Mouse (Mus musculus) layer of hippocampus, postnatal 36 days (tissue): Measurements from ENCODE around the gene Adam19. TPM values are rescaled to one million over a fixed set of nuclear protein-coding genes. Genes with fewer than 3 reads are reported as not detected.
"Not testable (repeated sequence)": the region's sequence is repeated elsewhere in the genome, so short reads cannot be mapped to it uniquely, and the experiment has no call there.

Experiments
- DNase-seq, 2 experiments: peaks; one replicate each; pipeline ENCODE4 v3.0.0; 2022
- total RNA-seq, 2 experiments: library from RNA; stranded (reverse); gene quantifications; 2 replicates each; pipeline ENCODE4 v1.2.3; 2021

Gene Adam19
- total RNA-seq, 2 experiments from 2014 or later, result 13.8 to 14.6 TPM

DNA sequence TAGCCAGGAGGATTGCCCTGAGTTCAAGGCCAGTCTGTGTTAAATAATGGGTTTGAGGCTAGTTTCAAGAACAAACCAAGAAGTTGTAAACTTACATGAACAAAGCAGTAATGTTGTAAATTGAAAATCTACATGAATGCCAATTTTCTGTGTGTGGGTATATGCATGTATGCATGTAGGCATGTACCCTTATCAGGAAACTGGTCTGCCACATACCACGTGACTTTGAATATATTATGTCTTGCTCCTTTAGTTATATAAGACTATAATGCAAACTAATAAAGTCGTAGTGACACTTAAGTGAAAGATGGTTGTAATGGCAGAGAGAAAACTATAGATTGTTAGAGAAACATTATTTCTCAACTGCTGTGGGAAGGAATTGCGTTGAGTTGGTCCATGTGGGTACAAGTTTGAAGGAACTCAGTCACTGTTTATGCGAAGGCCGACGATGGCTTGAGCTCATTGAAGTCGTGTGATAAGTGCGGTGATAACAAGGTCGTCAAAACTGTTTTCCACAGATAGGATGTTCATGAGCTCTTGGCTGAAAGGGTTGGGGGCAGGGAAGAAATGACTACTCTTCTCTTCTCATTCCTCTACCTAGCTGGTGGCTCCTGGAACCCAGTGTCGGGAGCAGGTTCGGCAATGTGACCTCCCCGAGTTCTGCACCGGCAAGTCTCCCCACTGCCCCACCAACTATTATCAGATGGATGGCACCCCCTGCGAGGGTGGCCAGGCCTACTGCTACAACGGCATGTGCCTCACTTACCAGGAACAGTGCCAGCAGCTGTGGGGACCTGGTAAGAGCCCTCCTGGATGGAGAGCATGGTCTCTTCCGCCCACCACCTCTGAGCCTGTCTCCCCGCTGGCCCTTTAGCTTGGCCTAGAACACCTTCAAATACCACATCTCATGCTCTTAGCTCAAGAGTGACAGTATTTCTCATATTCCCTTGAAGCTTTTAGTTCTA, 75.5 kb downstream of the Adam19 start:
- DNase-seq, result no peak

DNA sequence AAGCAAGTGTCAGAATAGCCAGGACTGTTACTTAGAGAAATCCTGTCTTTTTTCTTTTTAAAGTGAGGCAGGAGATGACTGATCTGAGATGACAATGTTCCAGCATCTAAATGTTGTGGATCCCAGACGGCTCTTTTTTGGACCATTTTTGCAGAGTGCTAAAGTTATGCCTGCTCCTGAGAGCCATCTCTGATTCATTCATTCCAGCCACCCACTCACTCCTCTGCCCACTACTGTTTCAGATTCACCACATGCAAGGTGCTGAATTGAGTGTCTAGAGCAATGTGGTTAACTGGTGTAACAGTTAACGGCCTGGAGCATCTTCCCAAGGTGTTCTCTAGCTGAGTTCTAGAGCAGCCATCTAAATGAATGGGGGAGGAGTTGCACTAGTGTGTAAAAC, 79.1 kb downstream of the Adam19 start:
- peak in 1 of 2 experiments; percentile 18 for DNase-seq

DNA sequence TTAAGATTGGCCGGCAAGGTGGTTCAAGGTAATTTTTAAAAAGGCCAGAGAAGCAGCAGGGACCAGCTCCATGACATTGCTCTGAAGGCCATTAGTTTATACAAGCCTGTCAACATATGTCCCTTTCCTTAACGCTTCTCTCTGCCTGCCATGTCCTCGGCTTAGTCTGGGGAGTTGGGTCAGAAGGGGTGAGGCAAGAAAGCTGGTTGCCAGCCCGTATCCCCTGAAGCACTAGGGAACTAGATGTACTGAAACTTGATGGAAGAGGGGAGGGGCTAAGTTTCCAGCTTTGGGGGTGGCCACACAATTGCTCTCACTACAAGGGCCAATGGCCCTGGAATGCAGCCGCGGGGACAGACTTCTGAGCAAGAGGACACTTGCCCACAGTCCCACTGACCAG, 87.5 kb downstream of the Adam19 start:
- no peak for DNase-seq

DNA sequence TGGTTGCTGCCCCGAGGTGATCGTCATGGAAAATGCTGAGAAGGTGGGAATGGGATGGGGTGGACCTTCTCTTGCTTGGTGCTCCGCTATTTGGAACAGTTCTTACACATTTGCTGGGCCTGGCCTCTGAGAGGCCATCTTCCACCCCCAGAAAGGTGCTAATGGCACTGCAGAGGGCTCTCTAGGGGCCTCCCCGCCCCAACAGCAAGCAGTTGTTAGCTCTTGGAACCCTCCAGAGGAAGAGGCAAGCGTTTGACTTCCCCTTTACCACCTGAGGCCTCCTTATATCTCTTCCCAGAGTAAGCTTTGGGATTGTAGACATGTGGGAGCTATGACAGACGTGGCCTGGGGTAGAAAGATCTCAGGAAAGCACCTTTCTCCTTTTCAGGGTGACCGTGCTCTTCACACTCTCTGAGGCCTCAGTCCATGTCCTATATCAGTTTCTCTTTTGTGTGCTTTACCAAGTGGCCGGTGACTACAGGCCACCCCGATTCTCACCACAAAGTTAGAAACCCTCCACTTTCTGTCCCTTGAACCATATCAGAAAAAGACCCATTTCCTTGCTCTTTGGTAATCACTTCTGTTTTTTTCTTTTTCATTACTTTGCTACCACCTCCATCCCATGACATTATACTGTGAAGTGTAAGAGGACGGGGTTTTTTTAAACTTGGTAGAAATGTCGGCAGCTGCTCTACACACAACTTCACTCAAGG, 89.5 kb downstream of the Adam19 start:
- no peak for DNase-seq

DNA sequence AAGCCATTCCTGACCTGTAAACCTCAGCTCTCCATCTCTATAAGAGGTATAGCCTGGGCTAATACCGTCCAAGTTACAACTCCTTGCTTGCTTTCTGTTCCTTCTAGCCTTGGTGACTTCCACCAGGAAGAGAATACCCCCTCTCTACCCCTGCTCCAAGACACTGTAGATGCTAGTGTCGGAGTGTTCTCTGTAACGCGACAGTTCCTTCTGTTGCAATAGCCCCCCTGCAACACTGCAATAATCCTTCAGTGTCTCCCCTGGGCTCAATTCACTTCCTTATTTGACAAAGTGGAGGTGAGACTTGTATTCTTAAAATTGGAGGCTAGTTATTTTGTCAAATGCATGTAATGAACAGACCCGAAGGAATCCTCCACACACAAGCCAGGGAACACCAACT, 90.8 kb downstream of the Adam19 start:
- DNase-seq, result no peak

DNA sequence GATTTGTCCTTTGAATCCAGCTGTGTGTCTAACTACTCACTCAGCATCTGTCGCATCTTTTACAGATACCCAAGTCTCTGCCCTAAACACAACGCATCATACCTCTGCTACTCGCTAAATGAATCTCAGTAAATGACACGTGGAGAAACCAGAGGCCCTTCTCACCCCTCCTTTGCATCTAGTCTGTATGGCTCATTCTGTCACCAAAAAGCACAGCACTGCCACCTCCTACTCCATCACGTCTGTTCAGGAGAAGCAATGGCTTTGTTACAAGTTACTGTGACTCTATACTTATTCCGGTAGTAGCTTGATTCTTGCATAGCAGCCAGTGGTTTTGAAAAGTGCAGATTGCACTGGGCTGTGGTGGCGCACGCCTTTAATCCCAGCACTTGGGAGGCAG, 101.2 kb downstream of the Adam19 start:
- DNase-seq, result no peak

DNA sequence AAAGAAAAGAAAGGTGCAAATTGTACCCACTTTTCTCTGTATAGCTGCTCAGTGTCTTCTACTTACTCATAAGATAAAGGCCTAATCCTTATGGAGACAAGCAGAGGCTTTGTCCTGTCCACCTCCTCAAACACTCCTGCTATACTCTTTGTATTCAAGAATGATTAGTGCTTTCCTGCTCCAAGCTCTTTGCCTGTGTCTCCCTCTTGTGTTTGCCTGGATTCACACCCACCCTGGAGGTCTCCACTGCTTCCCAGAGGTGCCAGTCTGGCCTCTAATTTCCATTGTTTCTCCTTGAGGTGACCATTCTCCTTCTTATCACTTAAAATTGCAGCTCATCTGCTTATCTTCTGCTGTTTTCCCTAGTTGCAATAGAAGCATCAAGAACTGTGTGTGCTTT, 101.7 kb downstream of the Adam19 start:
- no peak for DNase-seq

DNA sequence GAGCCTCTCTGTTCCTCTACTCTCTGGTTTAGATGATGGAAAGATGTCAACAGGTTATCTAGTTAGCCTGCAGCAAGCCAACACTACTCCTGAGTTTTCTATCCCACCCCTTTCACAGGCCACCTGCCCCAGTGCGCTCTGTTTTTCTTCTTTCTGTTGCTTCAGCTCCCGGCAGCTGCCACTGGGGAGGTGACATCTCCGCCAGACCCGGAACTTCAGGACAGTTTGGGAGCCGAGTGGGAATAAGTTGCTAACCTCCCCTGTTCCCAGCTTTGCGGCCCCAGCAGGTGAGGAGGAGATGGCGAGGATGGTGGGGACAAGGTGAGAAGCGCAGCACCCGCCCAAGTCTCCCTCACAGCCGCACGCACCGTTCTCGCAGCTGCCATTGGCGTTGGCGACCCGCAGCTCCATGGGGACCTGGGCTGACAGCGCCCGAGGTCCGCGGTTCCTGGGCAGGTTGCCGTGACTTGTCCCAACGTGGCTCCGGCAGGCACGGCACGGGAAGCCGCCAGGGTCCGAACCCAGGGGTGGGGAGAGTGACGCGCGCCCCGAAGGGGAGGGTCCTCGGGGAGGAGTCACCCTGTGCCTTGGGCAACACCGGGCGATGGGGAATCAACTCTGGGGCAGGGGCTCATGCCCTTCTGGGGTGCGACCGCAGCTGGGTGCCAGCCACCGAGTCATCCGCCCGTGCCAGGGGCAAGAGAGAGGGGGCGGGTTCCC, 110.2 kb downstream of the Adam19 start, which contains the start of gene Nipal4:
Gene Nipal4, minus strand, starts transcription at position 643 of the 720 bp plus-strand sequence.
- peak; percentile 14 to 30 for DNase-seq

DNA sequence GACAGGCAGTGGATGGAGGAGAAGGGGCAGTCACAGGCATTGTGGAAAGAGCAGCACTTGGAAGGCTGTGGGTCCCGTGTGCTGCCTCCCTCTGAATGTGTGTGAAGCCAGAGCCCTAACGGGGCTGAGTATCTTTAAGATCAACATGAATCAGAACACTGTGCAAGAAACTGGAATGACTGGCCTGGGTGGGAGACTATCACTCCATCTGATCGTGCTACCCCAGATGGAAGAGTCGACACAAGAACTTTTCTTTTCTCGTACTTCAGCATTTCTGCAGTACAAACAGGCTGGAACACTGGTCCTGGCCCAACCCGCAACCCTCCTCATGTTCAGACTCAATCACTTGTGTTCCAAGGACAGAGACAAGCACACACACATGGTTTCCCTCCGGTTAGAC, 112.7 kb downstream of the Adam19 start:
- DNase-seq, result no peak

DNA sequence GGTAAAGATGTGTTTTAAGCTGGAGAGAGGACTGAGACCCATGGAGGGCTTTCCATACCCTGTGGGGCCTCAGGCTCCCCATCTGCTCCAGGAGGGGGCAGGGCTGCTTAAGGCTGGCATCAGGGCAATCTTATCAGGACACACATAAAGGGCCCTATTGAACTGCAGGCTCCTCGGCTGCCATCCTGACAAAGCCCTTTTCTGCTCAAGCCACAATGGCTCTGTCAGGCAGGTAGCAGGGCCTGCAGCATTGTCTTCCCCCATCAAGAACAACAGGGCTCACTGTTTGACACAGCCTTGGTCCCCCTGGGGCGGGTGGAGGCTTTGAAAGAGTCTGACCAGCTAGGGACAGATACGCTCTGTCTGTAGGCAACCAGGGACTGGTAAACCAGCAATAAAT, 114.1 kb downstream of the Adam19 start:
- peak; percentile 15 to 25 for DNase-seq

DNA sequence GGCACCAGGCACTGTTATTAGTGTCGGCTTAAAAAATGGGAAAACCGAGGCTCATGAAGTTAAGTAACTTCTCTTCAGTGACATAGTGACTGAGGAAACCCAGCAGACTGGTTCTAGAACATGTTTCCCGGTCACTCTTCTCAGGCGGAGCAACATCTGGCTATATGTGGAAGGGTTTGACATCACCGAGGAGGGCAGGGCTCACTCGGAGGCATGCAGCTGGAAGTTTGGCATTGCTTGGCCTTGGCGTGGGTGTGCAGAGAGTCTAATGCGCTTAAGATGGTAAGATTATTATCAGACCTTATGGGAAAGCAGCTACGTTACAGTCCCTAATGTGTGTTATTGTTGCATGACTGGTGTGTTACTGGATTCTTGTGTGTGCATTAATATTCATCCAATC, 116.3 kb downstream of the Adam19 start:
- DNase-seq, result no peak

DNA sequence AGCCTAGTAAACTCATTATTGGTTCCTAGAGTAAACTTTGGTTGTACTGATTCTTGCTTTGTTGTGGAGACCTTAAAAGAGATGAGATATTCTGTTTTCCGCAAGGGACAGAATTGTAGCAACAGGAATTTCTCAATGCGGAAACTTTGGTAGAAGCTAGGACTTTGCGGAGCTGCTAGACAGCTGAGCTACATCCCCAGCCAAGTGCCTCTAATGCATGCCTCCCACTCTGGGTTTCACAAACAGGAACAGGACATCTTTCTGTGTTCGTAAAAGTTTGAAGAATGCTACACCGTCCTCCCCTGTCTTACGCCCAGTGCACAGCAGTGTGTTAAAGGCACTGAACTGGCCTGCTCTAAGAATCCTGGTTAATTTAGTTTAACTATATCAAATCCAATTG, 120.4 kb downstream of the Adam19 start:
- DNase-seq, result no peak

DNA sequence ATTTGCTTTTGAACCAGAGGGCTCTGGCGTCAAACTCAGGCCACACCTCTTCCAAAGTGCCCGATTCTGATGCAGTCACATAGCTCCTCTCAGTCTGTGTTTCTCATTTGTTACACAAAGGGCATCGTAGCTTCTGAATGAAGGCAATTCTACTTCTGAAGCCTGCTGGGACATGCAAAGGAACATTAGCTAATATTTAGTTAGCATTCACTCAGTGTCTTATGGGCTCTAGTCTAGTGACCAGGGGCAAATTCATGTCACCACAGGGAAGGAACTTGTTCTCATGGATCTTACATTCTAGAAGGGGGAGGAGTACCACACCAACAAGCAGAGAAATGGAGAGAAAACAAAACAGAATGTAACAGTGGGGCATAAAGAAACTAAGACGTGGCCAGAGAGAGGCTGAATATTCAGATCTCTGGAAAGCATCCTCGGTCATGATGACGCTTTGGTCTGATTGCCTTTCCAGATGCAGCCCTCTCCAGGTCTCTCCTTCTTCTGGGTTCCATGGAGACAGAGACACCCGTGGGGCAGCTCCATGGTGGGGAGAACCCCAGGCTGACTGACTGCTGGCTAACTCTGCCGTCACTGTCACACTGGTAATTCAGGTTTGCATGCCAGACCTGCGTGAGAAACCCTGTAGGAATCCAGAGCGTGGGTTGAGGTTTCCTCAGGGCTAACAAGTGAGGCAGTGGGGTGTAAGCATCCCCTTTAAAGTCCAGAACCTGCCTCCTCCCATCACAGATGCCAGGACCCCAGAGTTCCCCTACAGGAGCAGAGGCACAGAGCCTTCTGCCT, 121.7 kb downstream of the Adam19 start:
- no peak for DNase-seq

DNA sequence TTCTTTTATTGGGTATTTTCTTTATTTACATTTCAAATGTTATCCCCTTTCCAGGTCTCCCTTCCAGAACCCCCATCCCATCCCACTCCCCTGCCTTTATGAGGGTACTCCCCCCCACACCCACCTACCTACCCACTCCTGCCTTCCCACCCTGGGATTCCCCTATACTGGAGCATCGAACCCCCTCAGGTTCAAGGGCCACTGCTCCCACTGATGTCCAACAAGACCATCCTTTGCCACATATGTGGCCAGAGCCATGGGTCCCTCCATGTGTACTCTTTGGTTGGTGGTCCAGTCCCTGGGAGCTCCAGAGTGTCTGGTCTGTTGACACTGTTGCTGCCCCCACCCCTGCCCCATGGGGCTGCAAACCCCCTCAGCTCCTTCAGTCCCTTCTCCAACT, 126.2 kb downstream of the Adam19 start:
- DNase-seq, result not testable (repeated sequence)

DNA sequence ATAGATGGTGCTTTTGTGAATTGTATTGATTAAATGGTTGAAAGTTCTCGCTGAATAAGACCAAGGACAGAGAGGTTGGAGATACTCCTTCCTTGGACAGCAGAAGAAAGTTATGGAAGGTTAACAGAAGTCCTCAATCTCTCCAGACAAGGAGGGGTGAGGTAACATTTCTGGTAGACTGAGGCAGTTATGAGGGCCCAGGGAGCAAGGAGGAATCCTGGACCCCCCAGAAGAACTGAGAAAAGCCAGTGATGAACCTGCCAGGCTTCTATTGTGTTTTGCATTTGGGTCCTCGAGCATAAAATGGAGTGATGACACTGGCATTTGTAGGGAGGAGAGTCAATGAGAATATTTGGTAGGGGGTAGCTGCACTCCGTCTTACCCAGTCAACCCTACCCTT, 129.2 kb downstream of the Adam19 start:
- DNase-seq, result no peak

DNA sequence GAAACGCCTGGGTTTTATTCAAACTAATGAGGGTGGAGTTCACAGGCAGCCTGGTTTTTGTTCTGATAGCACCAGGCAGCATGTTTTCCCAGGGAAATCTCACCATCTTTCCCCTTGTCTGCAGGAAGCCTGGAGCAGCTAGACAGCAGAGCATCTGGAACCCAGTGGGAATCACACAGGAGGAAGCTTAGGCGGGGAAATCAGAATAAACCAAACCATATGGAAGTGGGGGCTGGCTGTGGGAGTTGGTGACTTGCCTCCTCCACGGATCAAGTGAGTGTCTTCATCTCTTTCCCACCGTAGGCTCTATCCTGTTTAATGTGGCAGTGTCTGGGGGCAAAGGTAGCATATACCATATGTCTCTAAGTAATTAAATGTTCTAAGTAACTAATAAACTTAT, 129.7 kb downstream of the Adam19 start:
- DNase-seq, result no peak

DNA sequence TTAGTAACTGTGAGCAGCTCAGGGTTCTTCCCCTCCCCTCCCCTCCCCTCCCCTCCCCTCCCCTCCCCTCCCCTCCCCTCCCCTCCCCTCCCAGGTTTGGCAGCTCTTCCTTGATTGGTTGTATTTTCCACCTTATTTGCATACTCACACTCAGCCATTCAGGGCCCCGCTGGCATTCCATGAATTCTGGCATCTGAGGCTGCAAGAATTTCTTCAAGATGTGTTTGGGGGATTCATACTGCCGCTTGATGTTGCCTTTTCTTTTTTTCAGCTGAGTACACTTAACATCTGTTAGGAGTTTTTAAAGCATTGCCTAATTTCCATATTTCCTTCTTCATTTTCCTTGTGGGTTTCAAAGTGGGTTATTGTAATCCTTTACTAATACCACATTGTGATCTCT, 132.5 kb downstream of the Adam19 start:
- DNase-seq, result no peak

DNA sequence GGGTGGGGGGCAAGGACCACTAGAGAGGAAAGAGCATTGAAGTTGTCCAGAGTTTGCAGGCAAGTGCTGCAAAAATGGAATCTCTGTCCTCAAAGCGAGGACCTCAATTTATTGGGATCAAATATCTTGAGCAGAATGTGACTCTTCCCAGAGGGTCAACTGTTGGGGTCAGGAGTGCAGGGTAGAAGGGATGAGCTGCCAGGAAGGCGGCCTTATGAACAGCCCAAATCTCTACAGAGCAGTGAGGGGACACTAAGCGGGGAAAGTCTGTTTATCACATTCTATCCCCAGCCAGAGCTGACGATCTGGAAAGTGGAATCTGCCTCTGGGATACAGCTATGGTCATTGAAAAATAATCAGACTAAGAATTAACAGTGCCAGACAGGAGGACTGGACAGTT, 138.4 kb downstream of the Adam19 start:
- DNase-seq, result no peak
